Mouse (Mus musculus) gastrocnemius, postnatal 4 days (tissue): ENCODE data around the gene Csad. TPM values are rescaled to one million over a fixed set of nuclear protein-coding genes. Genes with fewer than 3 reads are reported as not detected.
"Not testable (repeated sequence)": the region's sequence is repeated elsewhere in the genome, so short reads cannot be mapped to it uniquely, and the experiment has no call there.

ENCODE experiments used
- DNase-seq, 2 experiments: peaks; one replicate each; pipeline ENCODE4 v3.0.0; 2021 to 2022; ENCODE audit warnings: low spot score in 2 of 2, mixed read lengths in 2 of 2
- total RNA-seq, 2 experiments: library from RNA; stranded (reverse); gene quantifications; 2 replicates each; pipeline ENCODE4 v1.2.3; 2021

The Csad gene
- total RNA-seq, 2 experiments from 2014 or later: 41.0 to 43.5 TPM

DNA sequence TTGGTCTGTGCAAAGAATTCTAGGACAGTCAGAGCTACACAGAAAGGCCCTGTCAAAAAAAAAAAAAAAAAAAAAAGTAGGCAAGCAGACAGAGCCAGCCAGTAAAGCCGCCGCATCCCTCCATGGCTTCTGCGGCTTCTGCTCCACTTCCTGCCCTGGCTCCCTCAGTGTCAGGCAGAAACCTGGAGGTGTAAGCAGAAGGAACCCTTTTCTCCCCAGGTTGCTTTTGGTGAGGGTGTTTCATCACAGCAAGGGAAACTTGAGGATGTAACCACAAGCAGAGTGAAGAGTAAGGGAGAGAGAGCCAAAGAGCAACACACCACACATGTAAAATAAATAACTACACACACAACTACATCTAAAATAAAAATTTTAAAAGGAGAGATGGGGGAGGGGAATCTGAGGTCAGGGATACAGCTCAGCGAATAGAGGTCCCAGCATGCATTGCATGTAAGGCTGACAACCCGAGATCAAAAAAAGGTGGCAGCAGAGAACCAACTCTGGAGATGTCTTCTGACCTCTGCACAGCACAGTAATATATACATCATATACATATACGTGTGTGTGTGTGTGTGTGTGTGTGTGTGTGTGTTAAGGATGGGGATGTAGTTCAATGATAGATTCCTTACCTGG, 38.9 kb downstream of the Csad start:
- no peak for DNase-seq

DNA sequence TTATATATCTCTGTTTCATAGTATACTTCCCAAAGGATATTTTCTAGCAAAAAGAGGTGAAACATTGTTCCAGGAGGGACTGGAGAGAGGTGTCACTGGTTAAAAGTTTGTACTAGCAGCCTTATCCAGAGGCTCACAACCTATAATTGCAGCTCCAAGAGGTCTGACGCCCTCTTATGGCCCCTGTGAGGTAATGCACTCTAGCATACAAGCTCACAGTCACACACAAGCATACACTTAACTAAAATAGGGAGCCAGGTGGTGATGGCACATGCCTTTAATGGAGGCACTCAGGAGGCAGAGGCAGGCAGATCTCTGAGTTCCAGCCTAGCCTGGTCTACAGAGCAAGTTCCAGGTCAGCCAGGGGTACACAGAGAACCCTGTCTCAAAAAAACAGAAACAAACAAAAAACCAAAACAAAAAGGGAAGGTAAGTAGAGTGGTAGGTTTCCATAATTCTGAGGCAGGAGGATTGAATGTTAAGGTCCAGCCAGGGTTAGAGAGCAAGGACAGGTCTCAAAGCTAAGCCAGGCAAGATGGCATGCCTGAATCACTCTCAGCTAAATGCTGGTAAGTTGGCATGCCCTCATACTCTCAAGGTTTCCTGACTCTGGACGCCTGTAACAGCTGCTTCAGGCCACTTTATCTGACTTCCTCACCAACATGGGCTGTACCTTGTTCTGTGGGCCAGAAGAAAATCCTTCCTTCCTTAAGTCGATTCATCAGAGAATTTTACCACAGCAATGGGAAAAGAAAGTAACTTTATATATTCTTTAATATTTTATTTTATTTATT, 40.4 kb downstream of the Csad start:
- no peak for DNase-seq

DNA sequence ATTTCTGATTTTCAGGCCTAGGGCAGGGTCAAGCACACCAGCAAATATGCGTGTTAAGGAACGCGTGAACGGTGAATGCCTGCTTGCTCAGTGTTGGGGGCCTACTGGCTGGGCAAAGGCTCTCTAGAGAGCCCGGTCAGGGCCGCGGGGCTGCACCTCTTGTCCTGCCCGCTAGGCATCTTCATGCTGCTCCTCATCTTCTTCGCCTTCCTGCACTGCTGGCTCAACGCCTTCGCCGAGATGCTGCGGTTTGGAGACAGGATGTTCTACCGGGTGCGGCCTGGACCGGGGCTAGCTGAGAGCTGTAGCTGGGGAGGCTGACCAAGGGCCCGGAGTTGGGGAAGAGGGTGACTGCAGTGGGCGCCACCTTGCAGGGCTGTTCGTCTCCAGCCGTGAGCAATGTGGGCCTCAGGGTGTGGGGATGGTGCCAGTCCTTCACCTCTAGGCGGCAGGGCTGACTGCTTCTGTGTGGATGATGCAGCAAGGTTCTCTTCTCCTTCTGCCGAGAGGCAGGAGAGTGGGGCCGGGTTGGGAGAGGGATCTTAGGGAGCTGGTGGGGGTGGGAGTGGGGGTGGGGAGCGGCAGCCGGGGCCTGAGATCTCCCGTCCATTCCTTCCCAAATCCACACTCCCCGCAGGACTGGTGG, 44.0 kb downstream of the Csad start:
- no peak for DNase-seq

DNA sequence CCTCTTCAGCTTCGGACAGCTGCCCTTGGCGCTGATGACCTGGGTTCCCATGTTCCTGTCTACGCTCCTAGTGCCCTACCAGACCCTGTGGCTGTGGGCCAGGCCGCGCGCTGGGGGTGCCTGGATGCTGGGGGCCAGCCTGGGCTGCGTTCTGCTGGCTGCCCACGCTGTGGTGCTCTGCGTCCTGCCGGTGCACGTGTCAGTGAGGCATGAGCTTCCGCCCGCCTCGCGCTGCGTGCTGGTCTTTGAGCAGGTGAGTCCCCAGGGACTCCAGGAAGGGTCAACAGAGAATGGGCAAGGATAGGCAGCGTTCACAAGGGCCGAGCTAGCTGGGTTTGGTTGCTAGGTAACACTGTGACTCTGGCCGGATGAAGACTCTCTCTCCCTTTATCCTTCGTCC, 47.7 kb downstream of the Csad start:
- no peak for DNase-seq

DNA sequence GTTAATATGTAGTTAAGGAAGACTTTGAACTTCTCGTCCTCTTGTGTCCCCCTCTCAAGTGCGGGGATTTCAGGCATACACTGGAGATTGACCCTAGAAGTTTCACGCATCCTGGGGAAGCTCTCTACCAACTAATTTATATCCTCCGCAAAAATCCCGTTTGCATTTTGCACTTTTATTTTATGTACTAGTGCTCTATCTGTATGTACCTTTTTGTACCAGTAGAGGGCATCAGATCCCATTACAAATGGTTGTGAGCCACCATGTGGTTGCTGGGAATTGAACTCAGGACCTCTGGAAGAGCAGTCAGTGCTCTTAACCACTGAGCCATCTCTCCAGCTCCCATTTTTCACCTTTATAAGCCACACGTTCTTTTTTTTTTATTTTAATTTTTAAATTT, 49.5 kb downstream of the Csad start:
- DNase-seq: not testable (repeated sequence)

DNA sequence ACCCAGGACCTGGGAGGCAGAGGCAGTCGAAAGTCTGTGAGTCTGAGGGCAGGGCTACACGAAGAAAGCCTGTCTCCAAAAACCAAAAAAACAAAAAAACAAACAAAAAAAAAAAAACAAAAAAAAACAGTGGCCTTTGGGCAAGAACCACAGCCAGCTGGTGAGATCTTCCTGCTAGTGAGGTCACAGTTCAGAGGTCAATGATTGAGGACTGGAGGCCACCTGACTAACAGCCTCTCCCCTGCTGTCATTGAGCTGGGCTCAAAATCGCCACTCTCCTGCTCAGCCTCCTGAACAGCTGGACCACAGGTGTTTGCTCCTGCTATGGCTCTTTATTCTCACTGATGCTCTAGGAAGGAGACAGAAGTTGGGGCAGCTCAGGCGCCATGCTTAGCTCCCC, 51.9 kb downstream of the Csad start:
- DNase-seq: no peak

DNA sequence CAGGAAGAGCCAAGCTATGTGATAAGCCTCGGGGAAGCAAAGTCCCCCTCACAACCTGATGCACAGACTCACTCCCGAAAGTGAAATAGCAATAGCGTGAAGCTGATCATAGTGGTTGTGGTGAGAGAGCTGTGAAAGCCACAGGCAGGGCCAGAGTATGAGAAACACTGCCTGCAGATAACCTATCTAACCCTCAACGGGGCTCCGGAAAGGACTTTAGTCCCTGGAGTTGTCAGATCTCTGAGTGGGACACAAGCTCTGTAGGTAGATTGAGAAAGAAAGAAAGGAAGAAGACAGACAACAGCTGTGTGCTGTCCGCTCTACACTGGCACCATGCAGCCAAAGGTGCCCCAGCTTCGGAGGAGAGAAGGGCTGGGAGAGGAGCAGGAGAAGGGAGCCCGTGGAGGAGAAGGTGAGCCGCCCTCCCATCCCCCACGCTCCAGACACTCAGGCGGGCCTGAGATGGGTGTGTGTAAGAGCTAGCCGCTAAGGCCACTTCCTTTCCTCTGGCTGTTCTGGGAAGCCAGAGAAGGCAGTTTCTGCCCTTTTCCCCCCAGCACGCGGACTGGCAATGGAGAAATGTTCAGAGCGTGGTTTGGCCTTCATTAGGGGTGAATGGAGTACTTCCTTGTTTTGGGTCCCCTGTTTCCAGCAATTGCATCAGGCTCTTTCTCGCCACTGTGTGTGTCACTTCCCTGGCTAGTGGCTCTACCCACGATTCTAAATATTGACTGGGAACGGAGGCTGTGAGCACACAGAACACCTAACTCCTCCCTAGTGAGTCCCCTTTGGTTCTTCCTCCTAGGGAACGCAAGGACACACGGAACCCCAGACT, 54.0 kb downstream of the Csad start, which contains the start of gene Soat2:
Gene Soat2 (plus strand): TSS at position 226 of the 835 bp plus-strand sequence.
- DNase-seq: no peak

DNA sequence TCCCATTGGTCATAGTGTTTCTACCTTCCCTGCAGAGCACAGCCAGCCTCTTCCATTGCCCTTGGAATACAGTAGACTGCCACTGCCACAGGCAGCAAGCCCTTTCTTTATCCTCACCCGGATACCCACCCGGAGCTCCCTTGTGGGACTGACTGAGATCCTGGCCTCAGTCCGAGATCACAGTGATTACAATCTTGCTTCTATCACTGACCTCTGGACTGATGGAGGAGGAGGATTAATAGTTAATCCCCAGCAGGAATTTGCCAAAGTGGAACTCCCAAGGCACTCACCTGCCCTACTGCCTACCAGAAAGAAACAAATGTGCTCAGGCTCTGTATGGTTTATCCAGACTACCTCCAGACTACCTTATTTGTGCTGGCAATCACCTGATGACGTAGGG, 55.0 kb downstream of the Csad start:
- no peak for DNase-seq

DNA sequence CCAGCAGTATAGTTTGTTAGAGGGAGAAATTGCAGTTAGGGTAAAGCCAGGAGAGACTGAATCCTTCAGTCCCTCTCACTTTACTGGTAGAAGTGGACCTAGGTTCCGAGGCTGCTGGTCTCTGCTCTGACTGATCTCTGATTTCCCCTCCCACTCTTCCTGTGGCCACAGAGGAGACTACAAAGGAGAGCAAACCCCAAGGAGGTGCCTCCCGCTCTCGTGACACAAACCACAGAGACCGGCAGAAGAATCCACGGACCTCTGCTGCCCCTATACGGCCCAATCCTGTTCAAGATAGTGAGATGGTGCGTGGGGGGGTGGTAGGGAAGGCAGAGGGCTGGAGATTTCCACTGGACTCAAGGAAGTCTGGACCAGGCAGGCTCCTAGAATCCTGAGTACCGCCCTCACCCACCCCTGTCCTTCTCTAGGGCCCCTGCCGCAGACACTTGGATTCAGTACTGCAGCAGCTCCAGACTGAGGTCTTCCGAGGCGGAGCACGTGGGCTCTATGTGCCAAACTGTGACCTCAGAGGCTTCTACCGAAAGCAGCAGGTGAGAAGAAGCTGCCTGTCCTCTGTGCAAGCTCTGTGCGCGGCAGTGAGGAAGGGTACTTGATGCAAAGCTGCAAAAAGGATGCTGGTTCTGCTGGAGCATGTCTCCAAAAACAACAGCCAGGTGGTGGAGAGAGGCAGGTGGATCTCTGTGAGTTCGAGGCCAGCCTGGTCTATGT, 56.7 kb downstream of the Csad start:
- no peak for DNase-seq

DNA sequence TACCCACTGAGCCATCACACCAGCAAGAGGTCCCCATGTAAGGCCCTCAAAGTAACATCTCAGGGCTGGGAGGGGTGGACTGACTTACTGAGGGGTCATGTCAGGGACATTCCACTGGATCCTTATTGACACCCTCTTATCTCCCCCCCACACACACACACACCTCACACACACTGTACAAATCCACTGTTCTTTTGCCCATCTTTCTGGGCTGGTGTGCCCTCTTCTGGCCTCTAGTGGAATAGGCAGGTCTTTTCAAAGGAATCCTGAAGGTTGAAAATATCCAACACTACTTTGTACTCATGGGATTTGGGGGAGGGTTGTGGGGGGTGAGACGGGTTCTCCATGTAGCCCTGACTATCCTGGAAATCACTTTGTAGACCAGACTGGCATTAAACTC, 57.6 kb downstream of the Csad start:
- peak in 1 of 2 experiments; percentile 49 for DNase-seq

DNA sequence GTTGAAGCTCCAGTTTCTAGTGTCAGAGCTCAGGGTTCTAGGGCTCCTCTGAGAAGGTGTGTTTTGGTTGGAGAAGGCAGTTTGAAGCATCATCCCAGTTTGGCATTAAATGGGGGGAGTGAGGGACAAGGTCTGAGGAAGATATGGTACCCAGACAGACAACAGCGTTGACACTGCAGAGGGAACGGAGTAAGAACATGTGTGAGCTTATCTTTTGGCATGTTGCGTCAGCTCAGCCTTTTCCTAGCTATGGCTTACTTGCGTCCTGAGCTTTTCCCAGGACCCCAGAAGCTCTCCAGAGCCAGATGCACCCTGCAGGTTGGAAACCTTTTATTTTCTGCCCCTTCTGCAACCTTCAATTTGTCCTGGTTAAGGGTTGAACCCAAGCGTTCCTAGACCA, 58.4 kb downstream of the Csad start:
- DNase-seq: no peak

DNA sequence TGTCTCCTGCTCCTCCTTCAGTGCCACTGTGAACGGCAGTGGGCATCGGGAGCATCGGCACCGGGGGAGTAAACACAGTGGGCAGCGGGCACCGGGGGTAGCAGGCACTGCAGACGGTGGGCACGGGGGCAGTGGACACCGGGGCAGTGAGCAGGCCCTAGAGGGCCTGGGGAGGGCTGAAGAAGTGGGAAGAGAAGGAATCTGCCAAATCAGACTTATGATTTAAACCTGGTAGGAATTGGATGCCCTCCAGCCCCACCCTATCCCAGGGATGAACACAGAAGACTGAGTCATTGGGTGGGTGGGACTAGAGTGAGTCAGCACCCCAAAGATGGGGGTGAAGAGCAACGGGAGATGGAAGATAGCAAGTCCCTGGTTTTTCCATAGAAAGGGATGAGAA, 59.2 kb downstream of the Csad start:
- peak in 1 of 2 experiments; percentile 52 for DNase-seq

DNA sequence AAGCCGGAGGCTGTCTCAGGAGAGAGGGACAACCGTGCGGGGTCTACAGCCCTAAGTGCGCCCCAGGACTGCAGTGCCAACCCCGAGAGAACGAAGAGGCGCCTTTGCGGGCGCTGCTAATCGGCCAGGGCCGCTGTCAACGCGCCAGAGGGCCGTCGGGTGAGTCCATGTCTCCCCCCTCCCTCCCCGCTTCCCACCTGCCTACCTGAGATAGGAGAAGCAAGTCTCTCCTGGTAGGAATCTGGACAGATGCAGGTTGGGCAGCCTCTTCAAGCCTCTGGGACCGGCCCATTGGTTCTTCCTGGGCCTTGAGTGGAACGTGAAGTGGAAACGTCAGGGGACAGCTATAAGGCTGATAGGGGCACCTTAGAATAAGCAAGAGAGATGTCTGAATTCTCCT, 59.8 kb downstream of the Csad start:
- no peak for DNase-seq

DNA sequence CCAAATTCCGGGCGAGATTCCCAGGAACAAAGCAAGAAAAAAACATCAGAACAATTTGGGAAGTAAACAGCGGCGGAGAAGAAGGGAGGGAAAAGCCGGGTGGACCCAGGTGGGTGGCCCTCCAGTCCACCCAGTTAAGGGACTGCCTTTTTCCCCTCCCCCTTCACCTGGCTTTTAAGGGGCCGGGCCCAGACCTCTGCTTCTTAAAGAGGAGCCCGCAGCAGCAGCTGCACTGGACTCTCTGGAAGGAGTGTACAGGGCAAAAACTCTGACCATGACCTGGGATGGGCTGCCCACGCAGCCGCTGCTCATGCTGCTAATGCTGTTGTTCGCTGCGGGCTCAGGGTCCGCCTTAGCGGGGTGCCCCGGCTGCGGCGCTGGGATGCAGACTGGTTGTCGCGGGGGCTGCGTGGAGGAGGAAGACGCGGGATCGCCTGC, 60.2 kb downstream of the Csad start, which contains the start of gene Igfbp6:
Gene Igfbp6 (plus strand): TSS at position 89 of the 438 bp plus-strand sequence.
- DNase-seq: peak in 1 of 2 experiments; percentile 42

DNA sequence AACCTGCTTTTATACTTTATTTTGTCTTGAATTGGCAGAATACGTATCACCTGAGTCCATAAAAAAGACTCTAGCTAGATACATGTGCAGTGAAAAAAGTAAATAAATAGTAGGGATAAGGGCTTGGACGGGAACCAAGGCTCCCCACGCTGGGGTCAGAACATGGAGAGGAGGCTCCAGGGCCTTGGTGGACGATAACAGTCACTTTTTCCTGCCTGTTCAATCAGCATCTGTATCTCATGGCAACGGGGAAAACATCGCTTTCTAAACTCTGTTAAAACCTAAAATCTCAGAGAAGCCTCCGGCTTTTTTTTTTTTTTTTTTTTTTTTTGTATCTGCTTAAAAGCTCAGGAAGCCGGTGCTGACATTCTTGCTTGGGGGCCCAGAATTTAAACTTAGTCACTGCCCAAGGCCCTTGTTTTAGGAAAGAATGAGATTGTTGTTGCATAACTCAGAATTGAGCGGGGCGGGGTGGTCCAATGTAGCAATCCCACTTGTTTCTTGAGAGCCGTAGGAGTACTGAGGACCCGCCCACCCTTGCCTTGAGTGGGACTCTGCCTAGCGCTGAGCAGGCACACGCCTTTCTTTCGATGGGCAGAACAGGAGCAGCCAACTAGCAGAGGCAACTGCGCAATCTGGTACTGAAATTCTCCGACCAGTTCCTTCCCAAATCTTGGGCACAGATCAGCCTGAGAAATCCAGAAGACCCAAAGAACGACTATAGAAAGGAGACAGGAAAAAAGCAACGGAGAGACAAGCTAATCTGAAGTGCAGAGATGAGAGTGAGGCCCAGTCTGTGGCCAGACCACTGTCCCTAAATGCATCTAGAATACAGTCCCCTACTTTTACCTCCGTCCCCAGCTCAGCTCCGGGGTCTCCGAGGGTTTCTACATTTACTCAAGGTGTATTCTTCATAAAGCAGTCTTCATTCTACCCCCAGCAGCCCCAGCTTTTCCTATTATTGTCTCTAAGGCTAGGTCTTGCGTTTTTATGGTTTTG, 61.3 kb downstream of the Csad start:
- peak in 1 of 2 experiments; percentile 67 for DNase-seq

DNA sequence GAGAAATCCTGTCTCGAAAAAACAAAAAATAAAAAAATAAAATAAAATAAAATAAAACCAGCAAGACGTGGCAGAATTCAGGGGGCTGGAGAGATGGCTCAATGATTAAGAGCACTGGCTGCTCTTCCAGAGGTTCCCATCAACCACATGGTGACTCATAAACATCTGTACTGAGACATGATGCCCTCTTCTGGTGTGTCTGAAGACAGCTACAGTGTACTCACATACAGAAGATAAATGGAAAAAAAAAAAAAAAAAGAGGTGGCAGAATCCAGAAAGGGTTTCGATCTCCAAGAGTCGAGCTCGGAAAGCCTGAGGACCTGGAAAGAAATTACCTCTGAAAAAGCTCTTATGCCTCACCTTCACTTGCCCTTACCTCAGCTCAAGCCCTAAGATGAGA, 63.4 kb downstream of the Csad start:
- DNase-seq: no peak

DNA sequence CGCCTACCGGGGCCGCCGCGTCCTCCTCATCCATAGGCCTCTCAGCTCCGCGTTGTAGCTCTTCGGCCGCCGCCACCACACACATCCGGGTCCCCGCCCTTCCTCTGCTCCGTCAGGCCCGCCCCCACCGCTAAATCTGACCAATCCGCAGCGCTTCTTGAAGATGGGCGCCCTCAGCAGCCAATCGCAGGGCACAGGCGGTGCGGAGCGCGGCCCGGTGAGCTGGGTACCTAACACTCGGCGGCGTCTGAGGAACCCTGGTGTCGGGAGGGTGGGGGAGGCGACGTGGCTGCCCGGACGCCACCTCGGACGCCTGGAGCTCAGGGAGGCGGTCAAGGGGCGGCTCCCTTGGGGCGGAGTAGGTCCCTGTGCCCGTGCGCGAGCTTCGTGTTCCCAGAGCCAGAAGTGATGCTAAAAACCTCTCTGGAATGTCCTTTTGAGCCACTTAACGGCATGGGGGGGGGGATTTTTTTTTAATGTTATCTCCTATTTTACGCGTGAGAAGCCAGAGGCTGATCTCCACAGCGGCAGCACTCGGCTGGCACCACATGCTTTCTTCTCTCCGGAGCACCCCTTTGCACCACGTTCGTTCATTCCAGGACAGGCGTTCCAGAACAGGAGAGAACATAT, 68.3 kb downstream of the Csad start, which contains the start of gene Spryd3:
Gene Spryd3 (minus strand): TSS at position 106 of the 630 bp plus-strand sequence.
- peak; percentile 93 to 95 for DNase-seq

DNA sequence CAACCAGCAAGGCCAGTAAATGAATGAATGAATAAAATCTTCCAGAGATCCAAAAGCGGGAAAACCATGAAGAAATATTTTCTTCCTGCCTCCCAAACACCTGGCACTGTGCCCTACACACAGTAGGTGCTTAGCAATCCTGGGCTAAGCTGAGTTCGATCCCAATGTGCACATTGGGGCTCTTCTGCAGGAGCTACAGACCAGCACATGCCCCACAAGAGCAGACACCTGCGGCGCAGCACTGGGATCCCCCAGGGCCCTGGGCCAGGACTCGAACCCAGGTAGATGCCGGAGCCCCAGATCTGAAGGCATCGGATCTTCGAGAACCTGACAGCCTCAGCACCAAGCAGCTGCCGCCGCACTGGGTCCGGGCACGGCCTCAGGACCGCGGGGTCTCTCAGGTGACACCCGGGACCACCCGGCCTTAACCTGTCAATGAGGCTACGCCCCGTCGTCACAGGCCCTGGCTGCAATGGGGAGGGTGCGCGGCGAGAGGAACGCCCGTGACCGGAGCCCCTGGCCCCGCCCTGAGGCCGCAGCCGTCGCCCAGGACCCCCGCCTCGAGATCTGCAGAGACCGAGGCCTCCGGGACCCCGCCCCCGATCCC, 68.9 kb downstream of the Csad start:
- no peak for DNase-seq
